Mouse (Mus musculus): Measurements from ENCODE around the gene Slc3a2. TPM values are rescaled to one million over a fixed set of nuclear protein-coding genes. Genes with fewer than 3 reads are reported as not detected.
A peak's percentile ranks its signal among the peaks of the same experiment; 100 is the strongest.
"Not testable (repeated sequence)": the region's sequence is repeated elsewhere in the genome, so short reads cannot be mapped to it uniquely, and the experiment has no call there.

Slc3a2 gene
- polyA plus RNA-seq, 1 experiment from 2014 or later = 135 TPM

DNA sequence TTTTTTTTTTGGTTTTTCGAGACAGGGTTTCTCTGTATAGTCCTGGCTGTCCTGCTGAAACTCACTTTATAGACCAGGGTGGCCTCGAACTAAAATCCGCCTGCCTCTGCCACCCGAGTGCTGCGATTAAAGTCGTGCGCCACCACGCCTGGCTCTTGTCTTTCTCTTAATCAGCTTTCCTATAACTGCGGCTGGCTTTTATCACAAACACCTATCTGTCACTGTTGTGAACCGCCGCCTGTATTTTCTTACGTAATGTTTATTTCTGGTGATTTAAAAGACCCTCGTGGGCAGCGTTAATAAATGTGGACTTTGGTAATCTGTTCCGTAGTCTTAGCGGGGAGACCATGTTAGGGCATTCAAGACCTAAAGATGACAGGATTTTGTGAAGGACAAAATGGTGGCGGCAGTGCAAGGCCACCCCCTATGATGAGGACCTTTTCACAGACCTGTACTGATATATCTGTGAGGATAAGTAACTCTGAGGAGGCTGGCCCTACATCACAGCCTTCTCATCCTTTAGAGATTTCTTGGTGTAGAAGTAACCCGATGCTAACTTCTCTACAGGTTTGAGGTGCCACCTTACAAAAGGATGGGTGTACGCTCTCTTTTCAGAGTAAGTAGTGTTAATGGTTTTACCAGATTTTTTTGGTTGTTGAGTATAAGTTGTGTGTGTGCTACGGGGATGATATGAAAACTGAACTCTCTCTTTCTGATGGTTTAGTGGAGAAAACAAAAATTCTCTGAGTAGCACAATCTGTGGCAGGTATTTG is 591 bp upstream of the Slc3a2 start:
- peak overlapping the region; percentile 88 for H3K4me3 ChIP-seq (ENCODE audit: low read depth, low read length)
- no peaks in the 10 kb centered on the region for H3K27me3 ChIP-seq (ENCODE audit: control insufficient read depth, insufficient read depth, low read length)
- peaks cover 19% of the 10 kb centered on the region for H3K4me1 ChIP-seq (ENCODE audit: control insufficient read depth, insufficient read depth, low read length)
- H3K4me2 ChIP-seq (ENCODE audit: low read depth) = peak overlapping the region; percentile 82
- H3K36me3 ChIP-seq (ENCODE audit: control insufficient read depth, insufficient read depth, low read length) = peaks cover 6% of the 10 kb centered on the region
- WGBS = under 1% methylated on average over 20 of the region's 20 CpGs
- peak overlapping the region; percentile 65 for H3K27ac ChIP-seq (ENCODE audit: low read depth, low read length)
- H3K9ac ChIP-seq (ENCODE audit: low read length) = peak overlapping the region; percentile 96
- H3K9me3 ChIP-seq (ENCODE audit: control insufficient read depth, low read length) = no peaks in the 10 kb centered on the region
- ATAC-seq (ENCODE audit: insufficient read depth, low FRiP score, low TSS enrichment) = no peak
- DNase-seq (ENCODE audit: low spot score) = peak; percentile 26

GRCm38 (mm10) chr19:8722559-8722906 is 636 bp downstream of the Slc3a2 start:
- Histone ChIP-seq H3K9me3 (ENCODE audit: control insufficient read depth, low read length) (no peaks in the 10 kb centered on the region), H3K9ac (ENCODE audit: low read length) (peak overlapping the region; percentile 96), H3K27ac (ENCODE audit: low read depth, low read length) (peak overlapping the region; percentile 83), H3K36me3 (ENCODE audit: control insufficient read depth, insufficient read depth, low read length) (peaks cover 6% of the 10 kb centered on the region), H3K4me1 (ENCODE audit: control insufficient read depth, insufficient read depth, low read length) (peaks cover 19% of the 10 kb centered on the region), H3K4me2 (ENCODE audit: low read depth) (peak overlapping the region; percentile 82), H3K4me3 (ENCODE audit: low read depth, low read length) (peak overlapping the region; percentile 88), H3K27me3 (ENCODE audit: control insufficient read depth, insufficient read depth, low read length) (no peaks in the 10 kb centered on the region)
- DNase-seq (ENCODE audit: low spot score) (no peak), ATAC-seq (ENCODE audit: insufficient read depth, low FRiP score, low TSS enrichment) (peak; percentile 5; the same call in 1 of the 2 replicates)
- WGBS = 0% methylated on average over 5 of the region's 5 CpGs

DNA sequence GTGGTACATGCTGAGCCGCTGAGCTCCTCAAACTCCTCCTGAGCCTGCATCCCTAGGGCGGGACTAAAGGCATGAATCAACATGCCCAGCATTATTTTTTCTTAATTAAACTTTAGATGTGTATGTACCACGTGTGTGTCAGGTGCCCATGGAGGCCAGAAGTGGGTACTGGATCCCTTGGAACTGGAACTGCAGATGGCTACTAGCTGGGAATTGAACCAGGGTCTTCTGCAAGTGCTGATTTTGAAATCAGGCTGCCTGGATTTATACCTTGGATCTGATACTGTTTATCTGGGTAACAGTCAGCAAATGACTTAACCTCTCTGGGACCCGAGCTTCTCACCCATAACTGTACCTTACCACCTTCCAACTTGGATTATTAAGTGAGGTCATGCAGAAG is 1.1 kb downstream of the Slc3a2 start:
- DNase-seq (ENCODE audit: low spot score) = no peak
- Histone ChIP-seq H3K36me3 (ENCODE audit: control insufficient read depth, insufficient read depth, low read length) (peaks cover 6% of the 10 kb centered on the region), H3K27me3 (ENCODE audit: control insufficient read depth, insufficient read depth, low read length) (no peaks in the 10 kb centered on the region), H3K4me3 (ENCODE audit: low read depth, low read length) (peak overlapping the region; percentile 88), H3K9ac (ENCODE audit: low read length) (peak overlapping the region; percentile 96), H3K9me3 (ENCODE audit: control insufficient read depth, low read length) (no peaks in the 10 kb centered on the region), H3K27ac (ENCODE audit: low read depth, low read length) (no peak overlapping the region), H3K4me2 (ENCODE audit: low read depth) (peak overlapping the region; percentile 82), H3K4me1 (ENCODE audit: control insufficient read depth, insufficient read depth, low read length) (peaks cover 19% of the 10 kb centered on the region)
- ATAC-seq (ENCODE audit: insufficient read depth, low FRiP score, low TSS enrichment) = no peak
- WGBS = 64% methylated on average over 4 of the region's 4 CpGs

GRCm38 (mm10) chr19:8721378-8721777 is 1.8 kb downstream of the Slc3a2 start:
- WGBS = 88% methylated on average over 1 of the region's 1 CpGs
- no peaks in the 10 kb centered on the region for H3K27me3 ChIP-seq (ENCODE audit: control insufficient read depth, insufficient read depth, low read length)
- ATAC-seq (ENCODE audit: insufficient read depth, low FRiP score, low TSS enrichment) (no peak), DNase-seq (ENCODE audit: low spot score) (no peak)
- no peaks in the 10 kb centered on the region for H3K9me3 ChIP-seq (ENCODE audit: control insufficient read depth, low read length)
- H3K9ac ChIP-seq (ENCODE audit: low read length) = no peak overlapping the region
- peaks cover 19% of the 10 kb centered on the region for H3K4me1 ChIP-seq (ENCODE audit: control insufficient read depth, insufficient read depth, low read length)
- no peak overlapping the region for H3K4me3 ChIP-seq (ENCODE audit: low read depth, low read length)
- no peak overlapping the region for H3K4me2 ChIP-seq (ENCODE audit: low read depth)
- H3K36me3 ChIP-seq (ENCODE audit: control insufficient read depth, insufficient read depth, low read length) = peaks cover 6% of the 10 kb centered on the region
- H3K27ac ChIP-seq (ENCODE audit: low read depth, low read length) = no peak overlapping the region

DNA sequence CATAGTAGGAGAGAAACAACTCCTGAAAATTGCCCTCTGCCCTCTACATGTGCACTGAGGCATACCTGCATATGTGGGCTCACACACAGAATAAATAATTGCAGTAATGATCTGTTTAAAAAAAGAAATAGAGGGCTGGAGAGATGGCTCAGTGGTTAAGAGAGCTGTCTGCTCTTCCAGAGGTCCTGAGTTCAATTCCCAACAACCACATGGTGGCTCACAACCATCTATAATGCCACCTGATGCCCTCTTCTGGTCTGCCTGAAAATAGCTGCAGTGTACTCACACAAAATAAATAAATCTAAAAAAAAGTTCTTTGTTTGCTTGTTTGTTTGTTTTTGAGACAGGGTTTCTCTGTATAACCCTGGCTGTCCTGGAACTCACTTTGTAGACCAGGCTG is 4.1 kb downstream of the Slc3a2 start:
- not testable (repeated sequence) for H3K4me2 ChIP-seq (ENCODE audit: low read depth); ATAC-seq (ENCODE audit: insufficient read depth, low FRiP score, low TSS enrichment); H3K9ac ChIP-seq (ENCODE audit: low read length); H3K27me3 ChIP-seq (ENCODE audit: control insufficient read depth, insufficient read depth, low read length); H3K27ac ChIP-seq (ENCODE audit: low read depth, low read length); H3K36me3 ChIP-seq (ENCODE audit: control insufficient read depth, insufficient read depth, low read length); H3K4me3 ChIP-seq (ENCODE audit: low read depth, low read length); H3K9me3 ChIP-seq (ENCODE audit: control insufficient read depth, low read length); DNase-seq (ENCODE audit: low spot score)
- peaks cover 10% of the 10 kb centered on the region; the same call in 1 of the 2 replicates for H3K4me1 ChIP-seq (ENCODE audit: control insufficient read depth, insufficient read depth, low read length)

GRCm38 (mm10) chr19:8718357-8718756 is 4.8 kb downstream of the Slc3a2 start:
- Histone ChIP-seq H3K36me3 (ENCODE audit: control insufficient read depth, insufficient read depth, low read length) (no peaks in the 10 kb centered on the region), H3K4me3 (ENCODE audit: low read depth, low read length) (no peak overlapping the region), H3K4me1 (ENCODE audit: control insufficient read depth, insufficient read depth, low read length) (peaks cover 12% of the 10 kb centered on the region; the same call in 1 of the 2 replicates), H3K9me3 (ENCODE audit: control insufficient read depth, low read length) (no peaks in the 10 kb centered on the region), H3K27ac (ENCODE audit: low read depth, low read length) (no peak overlapping the region), H3K27me3 (ENCODE audit: control insufficient read depth, insufficient read depth, low read length) (no peaks in the 10 kb centered on the region), H3K9ac (ENCODE audit: low read length) (no peak overlapping the region), H3K4me2 (ENCODE audit: low read depth) (no peak overlapping the region)
- DNase-seq (ENCODE audit: low spot score) (peak; percentile 42), ATAC-seq (ENCODE audit: insufficient read depth, low FRiP score, low TSS enrichment) (no peak)
- WGBS = 79% methylated on average over 3 of the region's 3 CpGs

DNA sequence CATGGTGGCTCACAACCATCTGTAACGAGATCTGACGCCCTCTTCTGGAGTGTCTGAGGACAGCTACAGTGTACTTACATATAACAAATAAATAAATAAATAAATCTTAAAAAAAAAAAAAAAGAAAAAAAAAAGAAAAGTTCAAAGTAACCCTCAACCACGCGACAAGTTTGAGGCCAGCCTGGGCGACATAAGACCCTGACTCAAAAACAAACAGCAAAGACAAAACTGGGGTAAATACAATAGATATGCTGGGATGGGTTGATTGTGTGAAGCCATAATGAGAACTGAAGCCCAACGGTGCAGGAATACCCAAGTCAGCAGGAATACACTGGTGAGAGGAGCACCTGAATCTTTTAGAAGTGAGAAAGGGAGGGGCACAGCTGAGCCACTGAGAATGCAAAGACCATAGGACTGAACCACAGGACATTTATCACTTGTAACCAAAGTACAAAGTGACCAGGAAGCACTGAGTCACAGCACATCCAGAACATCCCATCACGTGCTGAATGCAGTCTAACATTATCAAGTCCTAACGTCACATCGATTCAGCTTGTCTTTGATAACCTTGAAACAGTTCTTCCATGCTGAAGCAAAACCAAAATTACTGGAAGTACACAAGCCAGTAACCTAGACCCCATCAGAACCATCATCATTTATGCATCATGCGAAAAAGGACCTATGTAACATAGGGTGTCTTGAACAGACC is 6.2 kb downstream of the Slc3a2 start:
- H3K4me1 ChIP-seq (ENCODE audit: control insufficient read depth, insufficient read depth, low read length) = peaks cover 10% of the 10 kb centered on the region
- ATAC-seq (ENCODE audit: insufficient read depth, low FRiP score, low TSS enrichment) = no peak

DNA sequence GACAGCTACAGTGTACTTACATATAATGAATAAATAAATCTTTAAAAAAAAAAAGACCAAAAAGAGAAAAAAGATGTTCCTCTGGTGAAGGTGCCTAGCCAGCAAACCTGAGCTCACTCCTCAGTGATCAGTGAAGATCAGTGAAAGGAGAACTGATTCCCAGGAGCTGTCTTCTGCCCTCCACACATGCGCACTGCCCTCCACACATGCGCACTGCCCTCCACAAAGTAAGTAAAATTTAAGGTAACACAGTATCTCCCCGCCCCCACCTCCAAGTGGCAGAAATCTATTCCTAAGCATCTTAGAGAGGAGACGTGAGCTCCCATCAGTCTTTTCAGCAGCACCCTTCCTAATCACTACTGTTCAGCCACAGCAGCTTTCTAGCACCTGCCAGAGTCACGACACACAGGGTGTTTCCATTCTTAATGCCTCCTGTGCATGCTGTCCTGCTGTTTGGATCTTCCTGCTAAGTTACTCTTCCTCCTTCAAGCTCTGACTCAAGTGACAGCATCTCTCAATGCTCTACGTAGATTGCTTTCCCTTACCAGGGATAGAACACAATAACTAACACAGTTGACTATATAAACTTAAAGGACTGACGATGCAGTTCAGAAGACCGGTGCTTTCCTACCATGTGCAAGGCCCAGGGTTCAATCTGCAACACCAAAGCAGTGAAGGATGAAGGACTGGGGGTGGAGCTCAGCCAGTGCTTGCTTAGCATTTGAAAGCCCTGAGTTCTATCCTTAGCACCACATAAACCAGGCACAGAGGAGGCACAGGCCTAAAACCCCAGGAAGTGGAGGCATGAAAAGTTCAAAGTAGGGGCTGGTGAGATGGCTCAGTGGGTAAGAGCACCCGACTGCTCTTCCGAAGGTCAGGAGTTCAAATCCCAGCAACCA is 7.1 kb downstream of the Slc3a2 start:
- no peak for ATAC-seq (ENCODE audit: insufficient read depth, low FRiP score, low TSS enrichment)
- no peaks in the 10 kb centered on the region for H3K9me3 ChIP-seq (ENCODE audit: control insufficient read depth, low read length)
- no peak overlapping the region for H3K4me3 ChIP-seq (ENCODE audit: low read depth, low read length)
- no peak overlapping the region for H3K9ac ChIP-seq (ENCODE audit: low read length)
- WGBS = 57% methylated on average over 10 of the region's 10 CpGs
- no peak overlapping the region for H3K27ac ChIP-seq (ENCODE audit: low read depth, low read length)
- 0 out of 2 replicates have a peak, but pooled peaks cover 2% of the 10 kb centered on the region for H3K36me3 ChIP-seq (ENCODE audit: control insufficient read depth, insufficient read depth, low read length)
- DNase-seq (ENCODE audit: low spot score) = no peak
- H3K4me1 ChIP-seq (ENCODE audit: control insufficient read depth, insufficient read depth, low read length) = peaks cover 15% of the 10 kb centered on the region
- no peak overlapping the region for H3K4me2 ChIP-seq (ENCODE audit: low read depth)
- no peaks in the 10 kb centered on the region for H3K27me3 ChIP-seq (ENCODE audit: control insufficient read depth, insufficient read depth, low read length)

More for the DNA sequence above, 6.2 kb downstream of the Slc3a2 start:
- no peak for DNase-seq (ENCODE audit: low spot score)
- 69% methylated on average over 8 of the region's 10 CpGs for WGBS
- Histone ChIP-seq H3K9ac (ENCODE audit: low read length) (no peak overlapping the region), H3K4me2 (ENCODE audit: low read depth) (no peak overlapping the region), H3K36me3 (ENCODE audit: control insufficient read depth, insufficient read depth, low read length) (no peaks in the 10 kb centered on the region), H3K4me3 (ENCODE audit: low read depth, low read length) (no peak overlapping the region), H3K27me3 (ENCODE audit: control insufficient read depth, insufficient read depth, low read length) (no peaks in the 10 kb centered on the region), H3K27ac (ENCODE audit: low read depth, low read length) (no peak overlapping the region), H3K9me3 (ENCODE audit: control insufficient read depth, low read length) (no peaks in the 10 kb centered on the region)
